Mouse (Mus musculus) limb, embryonic 12.5 days (tissue): Measurements from ENCODE around the gene Sae1. TPM values are rescaled to one million over a fixed set of nuclear protein-coding genes. Genes with fewer than 3 reads are reported as not detected.
"Not testable (repeated sequence)": the region's sequence is repeated elsewhere in the genome, so short reads cannot be mapped to it uniquely, and the experiment has no call there.

Experiments used
- ATAC-seq: fragments of 200-750 bp; cut with Nextera tagmentation; 2 replicates; pipeline ENCODE4 v1.8.0; 2017; ENCODE audit warnings: low read depth, moderate TSS enrichment; ENCODE audit not compliant: insufficient number of reproducible peaks, insufficient read depth, low FRiP score, low TSS enrichment
- H3K27ac ChIP-seq: fragments of 300-500 bp; sonication (generic); 2 replicates; pipeline ENCODE4 v1.5.1; 2016; ENCODE audit warnings: mild to moderate bottlenecking, moderate library complexity
- H3K27me3 ChIP-seq: fragments of 300-500 bp; sonication (generic); 2 replicates; pipeline ENCODE4 v1.6.1; 2016; ENCODE audit warnings: mild to moderate bottlenecking, moderate library complexity
- H3K36me3 ChIP-seq: fragments of 300-500 bp; sonication (generic); 2 replicates; pipeline ENCODE4 v1.6.1; 2016; ENCODE audit warnings: mild to moderate bottlenecking, moderate library complexity
- H3K4me1 ChIP-seq: fragments of 300-500 bp; sonication (generic); replicated peaks from 2 replicates; pipeline ENCODE4 v1.6.1; 2016
- H3K4me2 ChIP-seq: fragments of 300-500 bp; sonication (generic); 2 replicates; pipeline ENCODE4 v1.6.1; 2016; ENCODE audit warnings: mild to moderate bottlenecking, moderate library complexity
- H3K4me3 ChIP-seq: fragments of 300-500 bp; sonication (generic); replicated peaks from 2 replicates; pipeline ENCODE4 v1.5.1; 2016; ENCODE audit warnings: mild to moderate bottlenecking
- H3K9ac ChIP-seq: fragments of 300-500 bp; sonication (generic); replicated peaks from 2 replicates; pipeline ENCODE4 v1.6.1; 2016; ENCODE audit warnings: mild to moderate bottlenecking, moderate library complexity
- H3K9me3 ChIP-seq: fragments of 300-500 bp; sonication (generic); 2 replicates; pipeline ENCODE4 v1.6.1; 2016; ENCODE audit warnings: mild to moderate bottlenecking, moderate library complexity
- WGBS: fragments of 180-500 bp; shearing (Covaris S2); methylation state at CpG from one replicate; pipeline ENCODE4 v1.1.7; 2016; 5-methylcytosine and 5-hydroxymethylcytosine counted together
- polyA plus RNA-seq: library from polyadenylated mRNA; unstranded; fragments of >200 nt; fragmentation: Nextera tagmentation; extraction: Ambion mirVana; gene quantifications from 2 replicates; pipeline ENCODE4 v1.2.1, GENCODE M21; 2016

The Sae1 gene
- polyA plus RNA-seq, 1 experiment from 2014 or later: 415 TPM

DNA sequence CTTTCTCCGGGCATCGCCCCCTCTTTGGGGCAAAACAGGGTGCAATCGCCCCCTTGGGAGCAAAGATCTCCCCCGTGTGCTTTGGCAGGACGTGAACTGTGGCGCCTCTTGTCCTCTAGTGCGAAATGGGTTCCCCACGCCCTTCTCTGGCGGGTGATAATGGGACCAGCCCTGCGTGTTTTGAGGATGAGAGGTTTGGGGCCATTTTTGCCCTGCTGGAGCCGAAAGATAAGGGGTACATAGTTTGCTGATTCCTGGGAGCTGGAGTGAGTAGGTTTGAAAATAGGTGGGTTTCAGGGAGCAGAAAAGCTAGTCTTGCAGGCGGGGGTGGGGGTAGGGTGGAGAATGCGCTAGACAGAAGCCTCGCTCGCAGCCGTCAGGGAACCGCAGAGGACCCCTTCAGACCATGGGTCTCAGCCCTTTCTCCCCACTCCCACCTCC is 14.4 kb upstream of the Sae1 start:
- ATAC-seq: no peak
- peak overlapping the region; percentile 81 for H3K4me2 ChIP-seq
- peaks cover 38% of the 10 kb centered on the region for H3K4me1 ChIP-seq
- H3K9ac ChIP-seq: peak overlapping the region; percentile 99
- peak overlapping the region; percentile 100 for H3K27ac ChIP-seq
- WGBS: 0% methylated on average over 17 of the region's 17 CpGs
- H3K36me3 ChIP-seq: peaks cover 16% of the 10 kb centered on the region
- H3K4me3 ChIP-seq: peak overlapping the region; percentile 88
- H3K27me3 ChIP-seq: no peaks in the 10 kb centered on the region
- no peaks in the 10 kb centered on the region for H3K9me3 ChIP-seq

- peak within 1 kb of the TSS; percentile 100 for H3K27ac ChIP-seq
- H3K9ac ChIP-seq: peak within 1 kb of the TSS; percentile 99
- no peaks in the 10 kb centered on the region for H3K9me3 ChIP-seq
- ATAC-seq: peak; percentile 16
- peaks cover 34% of the 10 kb centered on the region for H3K4me1 ChIP-seq
- H3K27me3 ChIP-seq: no peaks in the 10 kb centered on the region
- peak within 1 kb of the TSS; percentile 88 for H3K4me3 ChIP-seq
- H3K4me2 ChIP-seq: peak within 1 kb of the TSS; percentile 81
- WGBS: under 1% methylated on average over 75 of the region's 85 CpGs
- peaks cover 10% of the 10 kb centered on the region; the same call in 1 of the 2 replicates for H3K36me3 ChIP-seq
Observed at GRCm38 (mm10) chr7:16400689-16401611, 13.3 kb upstream of the Sae1 start, which contains the start of gene Zc3h4. Gene Zc3h4, plus strand, starts transcription at chr7:16400910.

- H3K4me2 ChIP-seq: peak overlapping the region; percentile 81
- 1% methylated on average over 76 of the region's 77 CpGs for WGBS
- peak overlapping the region; percentile 100 for H3K27ac ChIP-seq
- peaks cover 25% of the 10 kb centered on the region for H3K4me1 ChIP-seq
- peak overlapping the region; percentile 88 for H3K4me3 ChIP-seq
- ATAC-seq: peak; percentile 94
- H3K9me3 ChIP-seq: no peaks in the 10 kb centered on the region
- no peaks in the 10 kb centered on the region for H3K27me3 ChIP-seq
- H3K36me3 ChIP-seq: 0 out of 2 replicates have a peak, but pooled peaks cover 3% of the 10 kb centered on the region
- H3K9ac ChIP-seq: peak overlapping the region; percentile 99
Observed at GRCm38 (mm10) chr7:16399820-16400688, 12.4 kb upstream of the Sae1 start.

GRCm38 (mm10) chr7:16399098-16399819 is 11.7 kb upstream of the Sae1 start:
- 1% methylated on average over 31 of the region's 31 CpGs for WGBS
- no peaks in the 10 kb centered on the region for H3K9me3 ChIP-seq
- peaks cover 17% of the 10 kb centered on the region for H3K4me1 ChIP-seq
- peak overlapping the region; percentile 99 for H3K9ac ChIP-seq
- H3K36me3 ChIP-seq: no peaks in the 10 kb centered on the region
- H3K4me2 ChIP-seq: peak overlapping the region; percentile 81
- peak overlapping the region; percentile 88 for H3K4me3 ChIP-seq
- peak overlapping the region; percentile 100 for H3K27ac ChIP-seq
- peak; percentile 76 for ATAC-seq
- H3K27me3 ChIP-seq: no peaks in the 10 kb centered on the region

- peaks cover 13% of the 10 kb centered on the region for H3K4me1 ChIP-seq
- H3K9ac ChIP-seq: peak overlapping the region; percentile 99
- H3K9me3 ChIP-seq: no peaks in the 10 kb centered on the region
- 47% methylated on average over 3 of the region's 3 CpGs for WGBS
- no peak for ATAC-seq
- no peaks in the 10 kb centered on the region for H3K36me3 ChIP-seq
- peak overlapping the region; percentile 100 for H3K27ac ChIP-seq
- H3K27me3 ChIP-seq: no peaks in the 10 kb centered on the region
- peak overlapping the region; percentile 81 for H3K4me2 ChIP-seq
- peak overlapping the region; percentile 88 for H3K4me3 ChIP-seq
Observed at GRCm38 (mm10) chr7:16398387-16399050, 10.9 kb upstream of the Sae1 start.

- H3K36me3 ChIP-seq: no peaks in the 10 kb centered on the region
- peaks cover 6% of the 10 kb centered on the region for H3K4me1 ChIP-seq
- no peak for ATAC-seq
- WGBS: 71% methylated on average over 4 of the region's 4 CpGs
- H3K4me2 ChIP-seq: no peak overlapping the region
- H3K27ac ChIP-seq: no peak overlapping the region
- H3K27me3 ChIP-seq: no peaks in the 10 kb centered on the region
- H3K4me3 ChIP-seq: no peak overlapping the region
- no peak overlapping the region for H3K9ac ChIP-seq
- H3K9me3 ChIP-seq: no peaks in the 10 kb centered on the region
Observed at GRCm38 (mm10) chr7:16397465-16397864, 9.9 kb upstream of the Sae1 start.

DNA sequence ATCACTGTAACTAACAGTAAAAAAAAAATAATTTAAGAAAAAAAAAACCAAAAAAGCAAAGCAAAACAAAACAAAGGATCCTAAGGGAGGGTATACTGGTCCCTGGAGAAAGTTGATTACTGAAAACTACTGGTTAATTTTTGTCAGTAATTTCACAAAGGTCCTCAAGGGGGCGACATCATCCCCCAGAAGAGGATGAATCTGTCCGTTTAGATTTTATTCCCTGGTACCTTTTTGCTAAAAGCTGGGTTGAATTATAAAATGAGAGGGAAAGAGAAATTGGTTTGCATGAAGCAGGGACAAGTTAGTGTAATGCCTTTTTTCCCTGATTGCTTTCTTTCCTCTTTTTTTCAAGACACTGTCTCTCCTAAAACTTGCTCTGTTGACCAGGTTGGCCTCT is 8.3 kb upstream of the Sae1 start:
- H3K4me3 ChIP-seq: no peak overlapping the region
- no peak for ATAC-seq
- no peak overlapping the region for H3K4me2 ChIP-seq
- WGBS: 3% methylated on average over 2 of the region's 2 CpGs
- no peak overlapping the region for H3K27ac ChIP-seq
- no peaks in the 10 kb centered on the region for H3K36me3 ChIP-seq
- H3K4me1 ChIP-seq: peaks cover 6% of the 10 kb centered on the region
- no peaks in the 10 kb centered on the region for H3K9me3 ChIP-seq
- H3K9ac ChIP-seq: no peak overlapping the region
- no peaks in the 10 kb centered on the region for H3K27me3 ChIP-seq

DNA sequence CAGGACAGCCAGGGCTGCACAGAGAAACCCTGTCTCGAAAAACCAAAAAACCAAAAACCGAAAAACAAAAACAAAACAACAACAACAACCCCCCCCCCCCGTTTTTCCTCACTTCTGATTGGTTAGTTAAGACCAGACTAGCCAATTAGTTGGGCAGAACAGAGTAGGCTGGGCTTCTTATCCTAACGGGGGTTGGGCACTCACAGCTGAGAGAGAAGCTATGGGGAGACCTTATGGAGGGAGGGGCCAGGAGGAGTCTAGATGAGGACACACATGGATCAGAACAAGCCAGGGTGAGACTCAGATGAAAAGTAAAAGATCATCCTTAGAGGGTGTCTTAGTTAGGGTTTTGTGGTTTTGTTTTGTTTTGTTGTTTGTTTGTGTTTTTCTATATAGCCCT is 5.3 kb upstream of the Sae1 start:
- WGBS: 57% methylated on average over 4 of the region's 4 CpGs

DNA sequence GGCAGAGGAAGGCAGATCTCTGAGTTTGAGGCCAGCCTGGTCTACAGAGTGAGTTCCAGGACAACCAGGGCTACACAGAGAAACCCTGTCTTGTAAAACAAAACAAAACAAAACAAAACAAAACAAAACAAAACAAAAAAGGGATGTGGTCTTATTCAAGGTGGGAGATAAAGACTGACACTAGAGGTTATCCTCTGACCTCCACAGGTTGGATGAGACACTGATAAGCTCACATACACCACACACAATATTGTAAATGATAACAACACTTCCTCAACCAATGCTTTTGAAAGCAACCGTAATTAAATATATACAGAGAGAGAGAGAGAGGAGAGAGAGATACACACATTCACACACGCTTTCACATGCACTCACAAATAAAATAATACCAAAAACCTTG is 2.3 kb upstream of the Sae1 start:
- not testable (repeated sequence) for H3K36me3 ChIP-seq, ATAC-seq, H3K9ac ChIP-seq, H3K4me3 ChIP-seq, H3K27ac ChIP-seq, H3K27me3 ChIP-seq, H3K9me3 ChIP-seq, H3K4me2 ChIP-seq
- 79% methylated on average over 2 of the region's 2 CpGs for WGBS
- peaks cover 22% of the 10 kb centered on the region for H3K4me1 ChIP-seq

More for the DNA sequence above, 5.3 kb upstream of the Sae1 start:
- Histone ChIP-seq H3K4me1 (no peaks in the 10 kb centered on the region), H3K4me3 (no peak overlapping the region), H3K27ac (no peak overlapping the region), H3K9me3 (no peaks in the 10 kb centered on the region), H3K36me3 (no peaks in the 10 kb centered on the region), H3K27me3 (no peaks in the 10 kb centered on the region), H3K9ac (no peak overlapping the region), H3K4me2 (no peak overlapping the region)
- no peak for ATAC-seq

DNA sequence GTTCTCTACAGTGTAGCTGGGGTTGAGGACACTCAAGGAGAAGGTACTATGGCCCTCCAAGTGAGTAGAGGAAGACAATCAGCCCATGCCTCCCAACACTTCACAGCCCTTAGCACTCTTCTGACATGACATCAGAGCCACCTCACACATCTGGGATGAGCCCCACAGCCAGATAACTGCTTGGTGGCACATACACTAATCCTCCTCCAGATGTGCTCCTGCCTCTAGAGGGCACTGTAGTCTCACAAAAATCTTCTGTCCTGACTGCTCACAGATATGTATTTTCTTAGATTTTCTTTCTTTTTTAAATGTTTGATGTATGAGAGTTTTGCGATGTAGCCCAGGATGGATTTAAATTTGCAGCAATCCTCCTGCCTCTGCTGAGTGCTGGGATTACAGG is 11.1 kb downstream of the Sae1 start:
- 88% methylated on average over 1 of the region's 1 CpGs for WGBS
- Histone ChIP-seq H3K9me3 (no peaks in the 10 kb centered on the region), H3K4me3 (no peak overlapping the region), H3K27ac (no peak overlapping the region), H3K9ac (no peak overlapping the region), H3K4me2 (no peak overlapping the region), H3K36me3 (peaks cover 93% of the 10 kb centered on the region), H3K27me3 (no peaks in the 10 kb centered on the region), H3K4me1 (no peaks in the 10 kb centered on the region)
- ATAC-seq: no peak
